Mouse (Mus musculus) heart, embryonic 10.5 days (tissue): ENCODE data around the gene Zfhx3. TPM values are rescaled to one million over a fixed set of nuclear protein-coding genes. Genes with fewer than 3 reads are reported as not detected.

ENCODE experiments used
- DNase-seq: peaks from one replicate; pipeline ENCODE4 v3.0.0-alpha.2; 2017; ENCODE audit warnings: low spot score
- H3K27ac ChIP-seq: fragments of 300-500 bp; sonication (generic); 2 replicates; pipeline ENCODE4 v1.5.1; 2016; ENCODE audit warnings: mild to moderate bottlenecking
- H3K27me3 ChIP-seq: fragments of 300-500 bp; sonication (generic); 2 replicates; pipeline ENCODE4 v1.6.1; 2016; ENCODE audit warnings: mild to moderate bottlenecking; ENCODE audit not compliant: poor library complexity, insufficient read depth, severe bottlenecking
- H3K36me3 ChIP-seq: fragments of 300-500 bp; sonication (generic); 2 replicates; pipeline ENCODE4 v1.6.1; 2016; ENCODE audit warnings: mild to moderate bottlenecking, moderate library complexity
- H3K4me1 ChIP-seq: fragments of 300-500 bp; sonication (generic); 2 replicates; pipeline ENCODE4 v1.6.1; 2016; ENCODE audit warnings: mild to moderate bottlenecking
- H3K4me3 ChIP-seq: fragments of 300-500 bp; sonication (generic); 2 replicates; pipeline ENCODE4 v1.5.1; 2016; ENCODE audit warnings: mild to moderate bottlenecking, moderate library complexity
- H3K9me3 ChIP-seq: fragments of 300-500 bp; sonication (generic); 2 replicates; pipeline ENCODE4 v1.6.1; 2016; ENCODE audit warnings: mild to moderate bottlenecking, moderate library complexity
- WGBS: fragments of 180-500 bp; shearing (Covaris S2); methylation state at CpG from one replicate; pipeline ENCODE4 v1.1.7; 2016; 5-methylcytosine and 5-hydroxymethylcytosine counted together
- polyA plus RNA-seq: library from polyadenylated mRNA; unstranded; fragments of >200 nt; fragmentation: Nextera tagmentation; extraction: Ambion mirVana; gene quantifications from 2 replicates; pipeline ENCODE4 v1.2.1, GENCODE M21; 2016

Gene Zfhx3
- polyA plus RNA-seq, 1 experiment from 2014 or later = 9.7 TPM

DNA sequence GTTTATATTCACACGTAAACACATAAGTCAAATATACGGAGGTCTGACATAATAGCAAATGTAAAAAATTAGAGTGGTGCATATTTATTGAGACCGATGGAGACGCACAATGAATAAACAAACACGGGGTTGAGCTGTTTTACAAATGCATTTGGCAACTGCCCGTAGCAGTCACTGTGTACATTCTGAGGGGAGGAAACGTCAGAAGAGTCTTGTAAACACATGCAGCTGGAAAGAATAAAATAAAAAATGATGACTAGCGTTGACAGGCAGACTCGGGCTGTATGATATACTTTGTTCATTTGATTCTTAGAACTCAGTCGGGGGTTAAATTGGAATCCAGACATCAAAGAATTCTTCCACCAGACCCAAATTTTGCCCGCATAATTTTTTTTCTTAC lies 18.0 kb downstream of the Zfhx3 start:
- H3K36me3 ChIP-seq = no peaks in the 10 kb centered on the region
- no peak overlapping the region for H3K27ac ChIP-seq
- H3K9me3 ChIP-seq = no peaks in the 10 kb centered on the region
- 0 out of 2 replicates have a peak, but pooled peaks cover 3% of the 10 kb centered on the region for H3K4me1 ChIP-seq
- DNase-seq = no peak
- H3K4me3 ChIP-seq = no peak overlapping the region
- no peaks in the 10 kb centered on the region for H3K27me3 ChIP-seq
- 78% methylated on average over 11 of the region's 11 CpGs for WGBS

DNA sequence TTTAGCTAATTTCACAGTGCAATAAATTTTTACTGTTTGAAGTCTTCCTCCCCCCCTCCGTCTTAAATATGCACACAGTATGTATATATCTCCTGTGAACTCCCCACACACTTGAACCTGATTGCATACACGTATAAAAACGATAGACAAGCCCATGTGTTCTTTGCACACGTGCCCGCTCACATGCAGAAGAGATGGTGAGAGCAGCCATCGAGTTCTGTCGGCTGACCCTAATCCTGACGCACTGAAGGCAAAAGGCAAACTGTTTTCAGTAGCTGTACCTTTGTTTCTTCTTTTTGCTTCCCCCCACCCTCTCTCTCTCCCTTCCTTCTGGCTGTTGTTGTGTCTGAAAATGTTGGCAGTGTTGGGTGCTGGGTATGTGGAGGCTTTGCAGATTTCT lies 18.4 kb downstream of the Zfhx3 start:
- Histone ChIP-seq H3K9me3 (no peaks in the 10 kb centered on the region), H3K36me3 (no peaks in the 10 kb centered on the region), H3K4me1 (0 out of 2 replicates have a peak, but pooled peaks cover 3% of the 10 kb centered on the region), H3K27me3 (no peaks in the 10 kb centered on the region), H3K27ac (no peak overlapping the region), H3K4me3 (no peak overlapping the region)
- no peak for DNase-seq
- WGBS = 73% methylated on average over 8 of the region's 8 CpGs

DNA sequence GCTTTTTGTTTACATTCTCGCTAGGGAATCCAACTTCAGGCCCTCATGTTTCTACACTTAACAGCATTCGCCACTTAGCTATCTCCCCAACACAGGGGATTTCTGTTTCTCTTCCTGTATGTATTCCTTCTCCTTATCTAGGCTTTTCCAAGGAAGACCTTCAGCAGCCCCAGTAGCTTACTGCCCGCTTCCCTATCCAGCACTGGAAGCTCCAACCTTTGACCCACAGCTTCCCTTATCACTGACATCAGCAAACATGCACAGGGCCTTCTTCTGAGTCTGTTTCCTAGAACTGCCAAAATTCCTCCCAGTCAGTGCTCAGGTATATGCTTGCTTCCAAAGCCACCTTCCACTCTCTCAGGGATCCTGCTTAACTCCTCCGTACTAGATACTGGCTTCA lies 29.8 kb downstream of the Zfhx3 start:
- no peaks in the 10 kb centered on the region for H3K36me3 ChIP-seq

DNA sequence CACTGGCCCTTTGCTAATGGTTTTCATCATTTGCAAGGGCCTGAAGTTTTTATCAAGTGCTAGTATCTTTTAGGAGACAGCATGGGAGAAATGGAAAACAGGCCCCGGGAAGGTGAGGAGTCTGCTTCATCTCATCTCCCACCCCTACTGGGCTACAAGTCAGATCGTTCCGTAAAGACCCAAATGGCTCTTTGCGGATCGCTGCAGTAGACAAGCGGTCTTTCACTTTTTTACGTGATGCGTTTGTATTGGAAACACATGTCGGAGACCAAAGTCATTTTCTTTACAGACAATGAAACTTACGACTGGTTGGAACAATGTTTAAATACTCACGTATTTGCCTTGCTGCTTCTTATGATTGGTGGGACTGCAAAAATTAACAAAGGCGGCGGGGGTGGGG lies 32.0 kb downstream of the Zfhx3 start:
- H3K27ac ChIP-seq = no peak overlapping the region
- 56% methylated on average over 13 of the region's 13 CpGs for WGBS
- H3K27me3 ChIP-seq = no peaks in the 10 kb centered on the region
- H3K9me3 ChIP-seq = no peaks in the 10 kb centered on the region
- peaks cover 8% of the 10 kb centered on the region for H3K4me1 ChIP-seq
- H3K4me3 ChIP-seq = no peak overlapping the region
- DNase-seq = no peak
- no peaks in the 10 kb centered on the region for H3K36me3 ChIP-seq

More for the DNA sequence above, 29.8 kb downstream of the Zfhx3 start:
- no peak overlapping the region for H3K27ac ChIP-seq
- no peaks in the 10 kb centered on the region for H3K27me3 ChIP-seq
- DNase-seq = no peak
- no peak overlapping the region for H3K4me3 ChIP-seq
- H3K9me3 ChIP-seq = no peaks in the 10 kb centered on the region
- peaks cover 8% of the 10 kb centered on the region for H3K4me1 ChIP-seq
- WGBS = 23% methylated on average over 4 of the region's 4 CpGs

DNA sequence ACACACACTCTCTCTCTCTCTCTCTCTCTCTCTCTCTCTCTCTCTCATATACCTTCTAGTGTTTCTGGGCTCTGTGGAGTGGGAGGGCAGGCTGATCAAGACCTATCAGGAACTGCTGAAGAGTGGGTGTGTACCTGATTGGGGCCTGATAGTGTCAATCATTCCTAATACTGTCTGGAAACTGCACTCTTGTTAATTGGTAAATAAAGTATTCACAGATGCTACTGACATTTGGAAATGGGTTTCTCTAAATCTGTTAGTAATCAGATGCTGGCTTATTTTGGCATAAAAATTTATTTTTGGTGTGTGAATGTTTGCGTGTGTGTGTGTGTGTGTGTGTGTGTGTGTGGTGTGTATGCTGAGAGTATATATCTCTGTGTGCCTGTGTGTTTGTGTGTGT lies 35.8 kb downstream of the Zfhx3 start:
- no peak overlapping the region for H3K27ac ChIP-seq
- H3K4me3 ChIP-seq = no peak overlapping the region
- no peaks in the 10 kb centered on the region for H3K9me3 ChIP-seq
- H3K27me3 ChIP-seq = no peaks in the 10 kb centered on the region
- DNase-seq = no peak
- H3K4me1 ChIP-seq = no peaks in the 10 kb centered on the region
- 76% methylated on average over 1 of the region's 1 CpGs for WGBS
- H3K36me3 ChIP-seq = no peaks in the 10 kb centered on the region

DNA sequence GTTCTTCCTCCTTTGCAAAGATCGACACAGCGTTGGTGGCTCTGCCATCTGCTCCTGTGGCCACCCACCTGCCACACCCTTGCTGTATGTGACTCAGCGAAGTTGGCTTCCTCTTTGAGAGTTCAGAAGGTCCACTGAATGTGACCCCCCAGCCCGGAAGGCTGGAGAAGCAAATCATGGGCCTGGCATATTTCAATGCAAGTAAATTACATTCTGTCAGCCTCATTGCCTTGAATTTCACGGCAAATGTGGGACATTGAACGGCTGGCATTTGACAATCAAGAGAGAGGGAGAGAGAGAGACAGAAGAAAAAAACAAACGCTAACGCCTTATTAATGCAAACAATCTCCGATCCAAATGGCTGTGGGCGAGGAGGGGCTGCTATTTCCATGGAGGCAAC lies 38.2 kb downstream of the Zfhx3 start:
- Histone ChIP-seq H3K27me3 (no peaks in the 10 kb centered on the region), H3K27ac (no peak overlapping the region), H3K4me1 (no peaks in the 10 kb centered on the region), H3K36me3 (no peaks in the 10 kb centered on the region), H3K9me3 (no peaks in the 10 kb centered on the region), H3K4me3 (no peak overlapping the region)
- WGBS = 68% methylated on average over 10 of the region's 10 CpGs
- DNase-seq = no peak

DNA sequence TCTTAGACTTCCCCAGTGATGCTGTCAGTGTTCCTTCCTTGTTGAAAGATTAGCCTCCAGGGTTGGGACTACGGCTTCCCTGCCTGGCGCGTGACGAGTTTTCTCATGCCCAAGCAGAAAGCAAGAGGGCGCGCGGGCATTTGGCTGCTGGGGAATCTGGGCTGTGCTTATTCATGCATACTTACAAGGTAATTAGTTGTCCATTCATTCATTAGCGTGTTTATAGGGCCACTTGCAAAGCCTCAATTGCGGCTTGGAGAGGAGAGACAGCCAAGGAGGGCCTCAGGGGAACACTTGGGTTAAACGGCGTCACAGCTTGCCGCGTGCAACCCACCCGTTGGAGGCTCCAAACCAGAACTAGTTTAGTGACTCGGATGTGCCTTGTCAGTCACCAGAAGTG lies 44.2 kb downstream of the Zfhx3 start:
- Histone ChIP-seq H3K27ac (no peak overlapping the region), H3K4me3 (no peak overlapping the region), H3K4me1 (no peaks in the 10 kb centered on the region), H3K27me3 (no peaks in the 10 kb centered on the region), H3K36me3 (no peaks in the 10 kb centered on the region), H3K9me3 (no peaks in the 10 kb centered on the region)
- WGBS = 80% methylated on average over 15 of the region's 15 CpGs
- DNase-seq = no peak

DNA sequence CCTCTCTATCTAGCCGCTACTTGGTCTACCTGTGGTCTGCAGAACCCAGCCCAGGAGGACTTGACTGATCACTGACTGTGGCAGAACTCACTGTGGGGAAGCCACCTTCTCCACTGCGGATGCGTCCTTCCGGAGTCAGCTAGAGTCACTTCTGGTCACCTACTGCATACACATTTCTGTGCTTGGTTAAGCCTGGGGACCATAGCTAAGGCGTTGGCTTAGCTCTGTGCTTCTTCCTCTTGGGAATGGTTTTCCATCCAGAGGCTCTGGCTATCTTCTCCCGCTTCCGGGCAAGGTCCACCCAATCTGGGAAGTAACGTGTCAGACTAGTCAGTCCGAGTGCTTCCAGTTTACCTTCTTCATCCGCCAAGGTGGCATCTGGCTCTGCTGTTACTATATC lies 56.4 kb downstream of the Zfhx3 start:
- 60% methylated on average over 10 of the region's 10 CpGs for WGBS
- Histone ChIP-seq H3K4me3 (no peak overlapping the region), H3K4me1 (peaks cover 13% of the 10 kb centered on the region), H3K27me3 (no peaks in the 10 kb centered on the region), H3K9me3 (no peaks in the 10 kb centered on the region), H3K27ac (0 out of 2 replicates have a peak overlapping the region, but pooled peaks have one; percentile 22), H3K36me3 (no peaks in the 10 kb centered on the region)
- no peak for DNase-seq

DNA sequence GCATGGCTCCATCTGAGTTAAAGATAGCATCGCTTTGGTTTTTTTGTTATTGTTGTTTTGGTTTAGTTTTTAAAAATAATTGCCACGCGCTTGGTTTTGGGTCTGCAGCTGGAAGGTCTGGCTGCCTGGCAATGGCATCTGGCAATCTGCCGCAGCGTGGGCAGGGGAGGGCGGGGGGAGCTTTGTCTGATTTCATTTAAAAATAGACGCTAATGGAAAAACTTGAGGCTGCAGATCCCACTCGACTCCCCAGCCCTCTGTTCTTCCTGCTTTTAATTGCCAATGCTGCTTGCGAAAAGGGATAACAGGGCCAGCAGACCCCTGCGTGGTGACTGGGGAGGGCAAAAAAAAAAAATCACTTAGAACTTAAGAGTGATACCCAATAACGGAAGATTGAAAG lies 69.1 kb downstream of the Zfhx3 start:
- Histone ChIP-seq H3K4me3 (no peak overlapping the region), H3K36me3 (no peaks in the 10 kb centered on the region), H3K27me3 (no peaks in the 10 kb centered on the region), H3K9me3 (no peaks in the 10 kb centered on the region), H3K27ac (no peak overlapping the region), H3K4me1 (peaks cover 8% of the 10 kb centered on the region)
- DNase-seq = no peak
- 63% methylated on average over 11 of the region's 11 CpGs for WGBS

DNA sequence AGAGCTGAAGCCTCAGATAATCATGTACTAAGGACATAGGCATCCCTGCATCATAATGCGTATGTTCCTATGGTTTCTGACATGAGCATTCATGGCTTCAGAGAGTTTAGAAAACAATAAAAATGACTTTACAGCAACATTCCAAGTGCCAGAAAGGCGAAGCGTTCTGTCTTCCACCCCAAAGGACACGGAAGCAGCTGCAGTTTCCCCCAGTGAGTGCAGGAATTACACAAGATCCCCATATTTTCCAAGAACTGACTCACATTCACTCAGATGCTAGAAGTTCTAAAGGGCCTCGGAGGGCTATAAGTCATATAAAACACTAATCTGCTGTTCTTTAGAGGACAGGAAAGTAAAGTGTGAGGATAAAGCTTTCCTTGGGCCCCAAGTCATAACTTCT lies 75.3 kb downstream of the Zfhx3 start:
- Histone ChIP-seq H3K27me3 (no peaks in the 10 kb centered on the region), H3K27ac (no peak overlapping the region), H3K4me3 (no peak overlapping the region), H3K36me3 (no peaks in the 10 kb centered on the region), H3K9me3 (no peaks in the 10 kb centered on the region), H3K4me1 (0 out of 2 replicates have a peak, but pooled peaks cover 4% of the 10 kb centered on the region)
- 82% methylated on average over 5 of the region's 5 CpGs for WGBS
- no peak for DNase-seq

DNA sequence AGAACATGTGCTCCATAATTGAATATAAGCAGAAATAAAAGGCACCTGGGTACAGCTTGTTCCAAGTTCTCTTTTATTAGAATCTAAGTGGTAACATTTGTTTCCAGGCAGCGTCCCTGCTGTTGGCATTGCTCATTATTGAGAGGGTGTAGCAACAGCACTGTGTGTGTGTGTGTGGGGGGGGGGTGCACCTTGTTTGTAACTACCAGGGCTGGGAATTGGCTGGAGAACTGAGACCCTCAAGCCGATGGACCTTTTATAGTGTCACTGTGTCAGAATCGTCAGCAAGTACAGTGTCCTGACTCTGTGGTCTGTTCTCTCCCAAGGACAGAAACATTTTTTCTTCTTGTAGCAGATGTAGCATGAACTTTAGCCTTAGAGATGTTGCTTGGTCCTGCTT lies 77.2 kb downstream of the Zfhx3 start:
- Histone ChIP-seq H3K27me3 (no peaks in the 10 kb centered on the region), H3K9me3 (no peaks in the 10 kb centered on the region), H3K27ac (no peak overlapping the region), H3K36me3 (no peaks in the 10 kb centered on the region), H3K4me1 (0 out of 2 replicates have a peak, but pooled peaks cover 4% of the 10 kb centered on the region), H3K4me3 (no peak overlapping the region)
- DNase-seq = no peak
- 81% methylated on average over 3 of the region's 3 CpGs for WGBS

DNA sequence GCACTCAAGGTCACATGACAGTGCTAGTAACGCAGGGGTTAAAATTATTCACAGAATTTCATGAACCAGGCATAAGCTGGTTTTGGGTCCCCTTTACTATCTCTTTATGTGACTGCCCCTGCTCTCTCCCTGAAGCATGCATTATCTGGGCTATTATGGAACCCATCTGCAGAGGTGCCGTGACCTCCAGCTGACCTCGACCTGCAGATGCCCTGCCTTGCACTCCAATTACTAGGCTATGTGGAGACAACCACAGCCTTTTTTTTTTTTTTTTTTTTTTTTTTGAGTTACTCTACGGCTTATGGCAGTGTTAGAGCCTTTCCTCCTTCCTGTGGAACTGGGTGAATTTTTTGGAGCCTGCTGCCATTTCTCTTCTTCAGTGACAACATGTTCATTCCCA lies 80.0 kb downstream of the Zfhx3 start:
- H3K4me1 ChIP-seq = peaks cover 10% of the 10 kb centered on the region
- WGBS = 56% methylated on average over 4 of the region's 4 CpGs
- H3K9me3 ChIP-seq = no peaks in the 10 kb centered on the region
- H3K27me3 ChIP-seq = no peaks in the 10 kb centered on the region
- no peak for DNase-seq
- no peaks in the 10 kb centered on the region for H3K36me3 ChIP-seq
- no peak overlapping the region for H3K4me3 ChIP-seq
- no peak overlapping the region for H3K27ac ChIP-seq

DNA sequence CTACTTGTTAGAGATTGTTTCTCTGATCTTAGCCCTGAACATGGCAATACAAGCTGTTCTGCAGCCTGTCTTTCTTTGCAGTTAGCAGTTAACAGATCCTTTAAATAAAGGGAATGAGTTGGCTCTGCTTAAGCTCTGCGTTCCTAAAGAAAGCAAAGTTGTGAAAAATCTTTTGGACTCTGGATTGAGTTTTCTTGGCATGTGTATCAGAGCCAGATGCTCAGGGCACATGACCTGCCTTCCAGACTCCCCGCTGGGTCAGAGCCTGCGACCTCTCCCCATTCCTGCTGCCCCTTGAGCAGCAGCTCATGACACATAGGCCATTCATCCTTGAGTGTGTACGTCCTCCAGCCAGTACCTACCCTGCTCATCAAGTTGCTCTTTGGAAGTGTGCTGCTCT lies 81.9 kb downstream of the Zfhx3 start:
- peaks cover 13% of the 10 kb centered on the region for H3K4me1 ChIP-seq
- no peaks in the 10 kb centered on the region for H3K27me3 ChIP-seq
- H3K36me3 ChIP-seq = no peaks in the 10 kb centered on the region
- DNase-seq = no peak
- no peak overlapping the region for H3K4me3 ChIP-seq
- no peaks in the 10 kb centered on the region for H3K9me3 ChIP-seq
- WGBS = 64% methylated on average over 4 of the region's 4 CpGs
- H3K27ac ChIP-seq = no peak overlapping the region

DNA sequence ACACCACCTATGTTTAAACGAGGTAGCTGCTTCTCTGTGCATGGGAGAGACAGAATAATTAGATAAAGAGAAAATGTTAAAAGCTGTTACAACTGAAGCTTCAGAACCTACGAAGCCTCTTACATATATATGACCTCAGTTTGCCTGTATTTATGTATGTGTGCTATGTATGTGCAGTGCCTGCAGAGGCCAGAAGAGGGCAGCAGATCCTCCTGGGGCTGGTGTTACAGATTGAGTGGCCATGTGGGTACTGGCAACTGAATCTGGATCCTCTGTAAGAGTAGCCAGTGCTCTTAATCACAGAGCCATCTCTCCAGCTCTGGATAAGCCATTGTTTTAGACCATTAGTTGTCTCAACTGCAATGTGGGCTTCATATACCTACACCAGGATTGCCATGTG lies 82.8 kb downstream of the Zfhx3 start:
- Histone ChIP-seq H3K4me1 (peaks cover 13% of the 10 kb centered on the region), H3K9me3 (no peaks in the 10 kb centered on the region), H3K27ac (no peak overlapping the region), H3K36me3 (no peaks in the 10 kb centered on the region), H3K4me3 (no peak overlapping the region), H3K27me3 (no peaks in the 10 kb centered on the region)
- 83% methylated on average over 2 of the region's 2 CpGs for WGBS
- DNase-seq = no peak
